Mouse (Mus musculus) CD4-positive, CD25-positive, alpha-beta regulatory T cell, adult 9 weeks (primary cell): Measurements from ENCODE around the gene Cpa5. TPM values are rescaled to one million over a fixed set of nuclear protein-coding genes. Genes with fewer than 3 reads are reported as not detected.

ENCODE experiments used
- polyA plus RNA-seq: library from polyadenylated mRNA; unstranded; fragments of 100-300 nt; shearing (Covaris generic); gene quantifications from one replicate; pipeline ENCODE4 v1.2.1, GENCODE M21; 2017

Gene Cpa5
- not detected for polyA plus RNA-seq

GRCm38 (mm10) chr6:30610710-30611109, at the start of gene Cpa5:
Gene Cpa5 (plus strand): TSS chr6:30611010.

GRCm38 (mm10) chr6:30568069-30568468, 42.7 kb upstream of the Cpa5 start, which contains the start of gene Cpa4:
Gene Cpa4 (plus strand): TSS chr6:30568369.

GRCm38 (mm10) chr6:30638674-30639268, 28.0 kb downstream of the Cpa5 start, which contains the start of gene Cpa1:
Gene Cpa1 (plus strand): TSS chr6:30639218.

Other genes starting within 250 kb of the Cpa5 start
- gene Zc3hc1, start 220.0 kb upstream of the Cpa5 start, polyA plus RNA-seq = 44.5 TPM
- gene Klhdc10, start 209.1 kb upstream of the Cpa5 start, polyA plus RNA-seq = 2.3 TPM
- gene Tmem209, start 101.2 kb upstream of the Cpa5 start, polyA plus RNA-seq = 76.6 TPM
- gene Ssmem1, start 101.2 kb upstream of the Cpa5 start, polyA plus RNA-seq = not detected
- not detected for gene Cpa2, start 69.4 kb upstream of the Cpa5 start, polyA plus RNA-seq
- not detected for gene Cpa4, start 42.6 kb upstream of the Cpa5 start, polyA plus RNA-seq
- not detected for gene Cpa1, start 28.2 kb downstream of the Cpa5 start, polyA plus RNA-seq
- 13.4 TPM for gene Cep41, start 82.7 kb downstream of the Cpa5 start, polyA plus RNA-seq
- 1.1 TPM for gene Mest, start 112.5 kb downstream of the Cpa5 start, polyA plus RNA-seq